Mouse (Mus musculus): ENCODE measurements around the gene Pip4p1. TPM values are rescaled to one million over a fixed set of nuclear protein-coding genes. Genes with fewer than 3 reads are reported as not detected.
"Not testable (repeated sequence)": the region's sequence is repeated elsewhere in the genome, so short reads cannot be mapped to it uniquely, and the experiment has no call there.

The Pip4p1 gene
- polyA plus RNA-seq, 1 experiment from 2014 or later = 67.3 TPM

GRCm38 (mm10) chr14:50903973-50904827 is 26.5 kb downstream of the Pip4p1 start:
- no peak overlapping the region; the same call in 1 of the 2 replicates for H3K27ac ChIP-seq
- ATAC-seq (ENCODE audit: low FRiP score) = peak; percentile 84

GRCm38 (mm10) chr14:50897992-50898391 is 32.7 kb downstream of the Pip4p1 start:
- H3K4me3 ChIP-seq (replicated peaks); H3K9me3 ChIP-seq; ATAC-seq (ENCODE audit: low FRiP score); H3K4me2 ChIP-seq; H3K27ac ChIP-seq; H3K36me3 ChIP-seq (replicated peaks); H3K9ac ChIP-seq: not testable (repeated sequence)
- WGBS = 87% methylated on average over 2 of the region's 2 CpGs
- peaks cover 26% of the 10 kb centered on the region for H3K27me3 ChIP-seq
- H3K4me1 ChIP-seq = peaks cover 14% of the 10 kb centered on the region

More at GRCm38 (mm10) chr14:50903973-50904827, 26.5 kb downstream of the Pip4p1 start:
- Histone ChIP-seq H3K9ac (peak overlapping the region; percentile 51), H3K4me3 (replicated peaks) (peak overlapping the region; percentile 42), H3K36me3 (replicated peaks) (no peaks in the 10 kb centered on the region), H3K27me3 (no peaks in the 10 kb centered on the region), H3K4me2 (peak overlapping the region; percentile 57), H3K9me3 (no peaks in the 10 kb centered on the region), H3K4me1 (peaks cover 5% of the 10 kb centered on the region)
- 3% methylated on average over 26 of the region's 26 CpGs for WGBS

GRCm38 (mm10) chr14:50897374-50897765 is 33.3 kb downstream of the Pip4p1 start, which contains the start of gene Klhl33:
Gene Klhl33, minus strand, starts transcription at chr14:50897507.
- Histone ChIP-seq H3K36me3 (replicated peaks) (no peaks in the 10 kb centered on the region), H3K9me3 (no peaks in the 10 kb centered on the region), H3K4me2 (peak within 1 kb of the TSS; percentile 73), H3K27ac (no peak within 1 kb of the TSS), H3K9ac (peak within 1 kb of the TSS; percentile 51), H3K27me3 (peaks cover 26% of the 10 kb centered on the region), H3K4me3 (replicated peaks) (peak within 1 kb of the TSS; percentile 40), H3K4me1 (peaks cover 14% of the 10 kb centered on the region)
- ATAC-seq (ENCODE audit: low FRiP score) = no peak
- WGBS = 40% methylated on average over 7 of the region's 7 CpGs

GRCm38 (mm10) chr14:50896747-50897373 is 33.8 kb downstream of the Pip4p1 start:
- H3K4me3 ChIP-seq (replicated peaks) = peak overlapping the region; percentile 40
- no peak; the same call in 1 of the 2 replicates for ATAC-seq (ENCODE audit: low FRiP score)
- no peaks in the 10 kb centered on the region for H3K9me3 ChIP-seq
- H3K27me3 ChIP-seq = peaks cover 26% of the 10 kb centered on the region
- WGBS = 18% methylated on average over 23 of the region's 23 CpGs
- H3K27ac ChIP-seq = no peak overlapping the region
- H3K36me3 ChIP-seq (replicated peaks) = no peaks in the 10 kb centered on the region
- H3K4me1 ChIP-seq = peaks cover 14% of the 10 kb centered on the region
- H3K4me2 ChIP-seq = peak overlapping the region; percentile 73
- H3K9ac ChIP-seq = peak overlapping the region; percentile 51

GRCm38 (mm10) chr14:50895985-50896746 is 34.5 kb downstream of the Pip4p1 start:
- peak overlapping the region; percentile 51 for H3K9ac ChIP-seq
- peak overlapping the region; percentile 73 for H3K4me2 ChIP-seq
- H3K36me3 ChIP-seq (replicated peaks) = no peaks in the 10 kb centered on the region
- ATAC-seq (ENCODE audit: low FRiP score) = no peak; the same call in 1 of the 2 replicates
- H3K4me3 ChIP-seq (replicated peaks) = peak overlapping the region; percentile 40
- 16% methylated on average over 19 of the region's 19 CpGs for WGBS
- H3K9me3 ChIP-seq = no peaks in the 10 kb centered on the region
- H3K4me1 ChIP-seq = peaks cover 14% of the 10 kb centered on the region
- no peak overlapping the region for H3K27ac ChIP-seq
- peaks cover 26% of the 10 kb centered on the region for H3K27me3 ChIP-seq

- H3K4me2 ChIP-seq = no peak overlapping the region
- H3K27ac ChIP-seq = no peak overlapping the region
- H3K9ac ChIP-seq = no peak overlapping the region
- H3K4me3 ChIP-seq (replicated peaks) = no peak overlapping the region
- peaks cover 26% of the 10 kb centered on the region for H3K27me3 ChIP-seq
- no peaks in the 10 kb centered on the region for H3K36me3 ChIP-seq (replicated peaks)
- peaks cover 14% of the 10 kb centered on the region for H3K4me1 ChIP-seq
- no peaks in the 10 kb centered on the region for H3K9me3 ChIP-seq
- ATAC-seq (ENCODE audit: low FRiP score) = no peak
Observed at GRCm38 (mm10) chr14:50895407-50895806, 35.2 kb downstream of the Pip4p1 start.

- WGBS = 88% methylated on average over 22 of the region's 22 CpGs
- peaks cover 24% of the 10 kb centered on the region for H3K27me3 ChIP-seq
- H3K4me2 ChIP-seq = no peak overlapping the region
- H3K4me3 ChIP-seq (replicated peaks) = no peak overlapping the region
- ATAC-seq (ENCODE audit: low FRiP score) = no peak
- no peaks in the 10 kb centered on the region for H3K36me3 ChIP-seq (replicated peaks)
- H3K4me1 ChIP-seq = peaks cover 14% of the 10 kb centered on the region
- no peak overlapping the region for H3K27ac ChIP-seq
- H3K9me3 ChIP-seq = no peaks in the 10 kb centered on the region
- no peak overlapping the region for H3K9ac ChIP-seq
Observed at GRCm38 (mm10) chr14:50892541-50893459, 37.9 kb downstream of the Pip4p1 start.

GRCm38 (mm10) chr14:50892091-50892490 is 38.6 kb downstream of the Pip4p1 start:
- Histone ChIP-seq H3K27ac (no peak overlapping the region), H3K4me1 (peaks cover 12% of the 10 kb centered on the region), H3K9me3 (no peaks in the 10 kb centered on the region), H3K4me2 (no peak overlapping the region), H3K36me3 (replicated peaks) (no peaks in the 10 kb centered on the region), H3K9ac (no peak overlapping the region), H3K4me3 (replicated peaks) (no peak overlapping the region), H3K27me3 (peaks cover 17% of the 10 kb centered on the region)
- WGBS = 91% methylated on average over 7 of the region's 7 CpGs
- no peak for ATAC-seq (ENCODE audit: low FRiP score)

- Histone ChIP-seq H3K27ac (no peak overlapping the region), H3K9me3 (no peaks in the 10 kb centered on the region), H3K4me3 (replicated peaks) (no peak overlapping the region), H3K9ac (no peak overlapping the region), H3K4me1 (peaks cover 8% of the 10 kb centered on the region), H3K4me2 (no peak overlapping the region), H3K36me3 (replicated peaks) (no peaks in the 10 kb centered on the region), H3K27me3 (peaks cover 12% of the 10 kb centered on the region; the same call in 1 of the 2 replicates)
- 95% methylated on average over 8 of the region's 8 CpGs for WGBS
- ATAC-seq (ENCODE audit: low FRiP score) = no peak
Observed at GRCm38 (mm10) chr14:50891621-50892020, 39.0 kb downstream of the Pip4p1 start.

- H3K4me3 ChIP-seq (replicated peaks) = no peak overlapping the region
- no peak overlapping the region for H3K9ac ChIP-seq
- H3K4me2 ChIP-seq = no peak overlapping the region
- H3K4me1 ChIP-seq = no peaks in the 10 kb centered on the region
- no peaks in the 10 kb centered on the region for H3K36me3 ChIP-seq (replicated peaks)
- no peaks in the 10 kb centered on the region for H3K9me3 ChIP-seq
- 87% methylated on average over 6 of the region's 6 CpGs for WGBS
- ATAC-seq (ENCODE audit: low FRiP score) = no peak
- no peak overlapping the region for H3K27ac ChIP-seq
- no peaks in the 10 kb centered on the region for H3K27me3 ChIP-seq
Observed at GRCm38 (mm10) chr14:50876236-50876950, 54.3 kb downstream of the Pip4p1 start.
